Mouse (Mus musculus) limb, embryonic 11.5 days (tissue): ENCODE data around the gene Cd300c. TPM values are rescaled to one million over a fixed set of nuclear protein-coding genes. Genes with fewer than 3 reads are reported as not detected.
A peak's percentile ranks its signal among the peaks of the same experiment; 100 is the strongest.
"Not testable (repeated sequence)": the region's sequence is repeated elsewhere in the genome, so short reads cannot be mapped to it uniquely, and the experiment has no call there.

ENCODE experiments used
- ATAC-seq: fragments of 200-750 bp; cut with Nextera tagmentation; 2 replicates; pipeline ENCODE4 v1.8.0; 2017; ENCODE audit warnings: low read depth; ENCODE audit not compliant: insufficient number of reproducible peaks, low FRiP score, low TSS enrichment
- DNase-seq: peaks from one replicate; pipeline ENCODE4 v3.0.0-alpha.2; 2015; ENCODE audit warnings: low spot score
- H3K27ac ChIP-seq: fragments of 300-500 bp; sonication (generic); replicated peaks from 2 replicates; pipeline ENCODE4 v1.5.1; 2014; ENCODE audit warnings: low read depth, mild to moderate bottlenecking, low read length
- H3K27me3 ChIP-seq: fragments of 300-500 bp; sonication (generic); 2 replicates; pipeline ENCODE4 v1.6.1; 2014; ENCODE audit warnings: mild to moderate bottlenecking, low read length, mixed read lengths; ENCODE audit not compliant: control insufficient read depth, insufficient read depth
- H3K36me3 ChIP-seq: fragments of 300-500 bp; sonication (generic); 2 replicates; pipeline ENCODE4 v1.6.1; 2014; ENCODE audit warnings: mild to moderate bottlenecking, low read length, moderate library complexity, mixed read lengths; ENCODE audit not compliant: control insufficient read depth, insufficient read depth
- H3K4me1 ChIP-seq: fragments of 300-500 bp; sonication (generic); 2 replicates; pipeline ENCODE4 v1.6.1; 2014; ENCODE audit warnings: low read length, mixed read lengths; ENCODE audit not compliant: control insufficient read depth, insufficient read depth
- H3K4me2 ChIP-seq: fragments of 300-500 bp; sonication (generic); 2 replicates; pipeline ENCODE4 v1.6.1; 2014; ENCODE audit warnings: low read depth, mild to moderate bottlenecking, moderate library complexity; ENCODE audit not compliant: severe bottlenecking
- H3K4me3 ChIP-seq: fragments of 300-500 bp; sonication (generic); 2 replicates; pipeline ENCODE4 v1.5.1; 2014; ENCODE audit warnings: low read depth, low read length
- H3K9ac ChIP-seq: fragments of 300-500 bp; sonication (generic); 2 replicates; pipeline ENCODE4 v1.6.1; 2014; ENCODE audit warnings: mild to moderate bottlenecking, low read length
- H3K9me3 ChIP-seq: fragments of 300-500 bp; sonication (generic); 2 replicates; pipeline ENCODE4 v1.6.1; 2016; ENCODE audit warnings: low read length; ENCODE audit not compliant: control insufficient read depth
- WGBS: fragments of 180-500 bp; shearing (Covaris S2); extraction: QIAGEN DNeasy Blood & Tissue Kit; methylation state at CpG from one replicate; pipeline ENCODE4 v1.1.7; 2014; 5-methylcytosine and 5-hydroxymethylcytosine counted together
- polyA plus RNA-seq: library from polyadenylated mRNA; unstranded; fragments of >200 nt; fragmentation: Nextera tagmentation; extraction: Ambion mirVana; gene quantifications from 2 replicates; pipeline ENCODE4 v1.2.1, GENCODE M21; 2014

The Cd300c gene
- polyA plus RNA-seq, 1 experiment from 2014 or later = not detected

GRCm38 (mm10) chr11:114912847-114913246 is 56.1 kb downstream of the Cd300c start:
- Histone ChIP-seq H3K4me3 (no peak overlapping the region), H3K27ac (no peak overlapping the region), H3K9ac (no peak overlapping the region), H3K4me2 (no peak overlapping the region), H3K36me3 (no peaks in the 10 kb centered on the region), H3K4me1 (no peaks in the 10 kb centered on the region), H3K27me3 (no peaks in the 10 kb centered on the region), H3K9me3 (no peaks in the 10 kb centered on the region)
- WGBS = 20% methylated on average over 9 of the region's 9 CpGs
- DNase-seq (peak; percentile 91), ATAC-seq (no peak)

GRCm38 (mm10) chr11:114909538-114909937 is 59.4 kb downstream of the Cd300c start:
- not testable (repeated sequence) for H3K4me2 ChIP-seq

GRCm38 (mm10) chr11:114908086-114908485 is 60.9 kb downstream of the Cd300c start:
- Histone ChIP-seq H3K36me3 (no peaks in the 10 kb centered on the region), H3K4me2 (no peak overlapping the region), H3K27me3 (no peaks in the 10 kb centered on the region), H3K4me3 (no peak overlapping the region), H3K9me3 (no peaks in the 10 kb centered on the region), H3K9ac (no peak overlapping the region), H3K27ac (no peak overlapping the region), H3K4me1 (no peaks in the 10 kb centered on the region)
- DNase-seq = no peak
- 53% methylated on average over 4 of the region's 4 CpGs for WGBS
- no peak for ATAC-seq

More at GRCm38 (mm10) chr11:114909538-114909937, 59.4 kb downstream of the Cd300c start:
- not testable (repeated sequence) for H3K27me3 ChIP-seq, DNase-seq, H3K9ac ChIP-seq, ATAC-seq, H3K27ac ChIP-seq, H3K36me3 ChIP-seq, H3K9me3 ChIP-seq, H3K4me1 ChIP-seq, H3K4me3 ChIP-seq
- WGBS = 44% methylated on average over 3 of the region's 3 CpGs

- Histone ChIP-seq H3K4me3 (no peak overlapping the region), H3K9me3 (no peaks in the 10 kb centered on the region), H3K27me3 (no peaks in the 10 kb centered on the region), H3K4me2 (no peak overlapping the region), H3K27ac (no peak overlapping the region), H3K9ac (no peak overlapping the region), H3K36me3 (no peaks in the 10 kb centered on the region), H3K4me1 (no peaks in the 10 kb centered on the region)
- WGBS = 74% methylated on average over 4 of the region's 4 CpGs
- no peak for ATAC-seq
- DNase-seq = no peak
These were observed 61.4 kb downstream of the Cd300c start for GRCm38 (mm10) chr11:114907567-114907966.

Other genes with a start within 250 kb of the Cd300c start
- gene Dnaic2, start 241.7 kb downstream of the Cd300c start, polyA plus RNA-seq = 0.20 TPM in 1 of 2 replicates, not detected in the other
- gene Kif19a, start 203.8 kb downstream of the Cd300c start, polyA plus RNA-seq = 0.15 TPM in 1 of 2 replicates, not detected in the other
- gene Btbd17, start 173.2 kb downstream of the Cd300c start, polyA plus RNA-seq = 0.09 and 0.65 TPM in 2 replicates
- 0.13 TPM in 1 of 2 replicates, not detected in the other for gene Gpr142, start 170.2 kb downstream of the Cd300c start, polyA plus RNA-seq
- 38.8 and 41.1 TPM in 2 replicates for gene Gprc5c, start 118.0 kb downstream of the Cd300c start, polyA plus RNA-seq
- 0.45 and 0.61 TPM in 2 replicates for gene Cd300a, start 79.1 kb downstream of the Cd300c start, polyA plus RNA-seq
- not detected in 2 replicates for gene Cd300lb, start 34.8 kb downstream of the Cd300c start, polyA plus RNA-seq
- gene Cd300ld, start 20.8 kb upstream of the Cd300c start, polyA plus RNA-seq = 0.07 and 0.09 TPM in 2 replicates
- gene Cd300c2, start 32.7 kb upstream of the Cd300c start, polyA plus RNA-seq = 0.47 and 0.65 TPM in 2 replicates
- not detected in 2 replicates for gene Cd300ld2, start 47.0 kb upstream of the Cd300c start, polyA plus RNA-seq
- gene Cd300ld4, start 57.9 kb upstream of the Cd300c start, polyA plus RNA-seq = not detected in 2 replicates
- gene Cd300ld5, start 68.6 kb upstream of the Cd300c start, polyA plus RNA-seq = not detected in 2 replicates
- not detected in 2 replicates for gene Cd300ld3, start 79.3 kb upstream of the Cd300c start, polyA plus RNA-seq
- gene Cd300e, start 93.0 kb upstream of the Cd300c start, polyA plus RNA-seq = not detected in 2 replicates
- gene Rab37, start 122.3 kb upstream of the Cd300c start, polyA plus RNA-seq = 1.1 and 1.2 TPM in 2 replicates
- 0.19 TPM in 1 of 2 replicates, not detected in the other for gene Cd300lf, start 164.8 kb upstream of the Cd300c start, polyA plus RNA-seq
- gene Slc9a3r1, start 194.2 kb upstream of the Cd300c start, polyA plus RNA-seq = 24.9 and 29.5 TPM in 2 replicates
- gene Tmem104, start 218.3 kb upstream of the Cd300c start, polyA plus RNA-seq = 7.7 and 9.8 TPM in 2 replicates
- gene Nat9, start 218.7 kb upstream of the Cd300c start, polyA plus RNA-seq = 17.1 and 21.0 TPM in 2 replicates